Mouse (Mus musculus) MEL (cell line): ENCODE measurements around the gene Cds2.

Source experiments
- CHD1 ChIP-seq: IDR thresholded peaks from 2 replicates; pipeline ENCODE4 v1.6.1; 2012; ENCODE audit warnings: low read depth, mild to moderate bottlenecking, inconsistent platforms, low read length, improper control_type of control experiment
- CTCF ChIP-seq, 3 experiments: IDR thresholded peaks in 2 of 3; conservative IDR thresholded peaks in 1 of 3; 2 replicates each; pipeline ENCODE4 v1.5.1; 2011 to 2012; ENCODE audit warnings: low read length in 3 of 3, low read depth in 2 of 3, mild to moderate bottlenecking in 2 of 3, improper control_type of control experiment in 1 of 3, inconsistent platforms in 1 of 3, mixed read lengths in 1 of 3, moderate library complexity in 1 of 3; ENCODE audit not compliant: control insufficient read depth in 1 of 3, insufficient read depth in 1 of 3, poor library complexity in 1 of 3, severe bottlenecking in 1 of 3
- MAFK ChIP-seq: IDR thresholded peaks from 2 replicates; pipeline ENCODE4 v1.6.1; 2011; ENCODE audit warnings: low read depth, mild to moderate bottlenecking, low read length, improper control_type of control experiment, borderline replicate concordance
- MAX ChIP-seq: IDR thresholded peaks from 2 replicates; pipeline ENCODE4 v1.6.1; 2011; ENCODE audit warnings: low read length, improper control_type of control experiment
- POLR2A ChIP-seq, 2 experiments: IDR thresholded peaks; 2 replicates each; pipeline ENCODE4 v1.6.1; 2011 to 2012; ENCODE audit warnings: low read length in 2 of 2, mild to moderate bottlenecking in 2 of 2, control low read depth in 1 of 2, improper control_type of control experiment in 1 of 2, low read depth in 1 of 2, moderate library complexity in 1 of 2; ENCODE audit not compliant: control insufficient read depth in 1 of 2, insufficient read depth in 1 of 2, poor library complexity in 1 of 2
- POLR2AphosphoS5 ChIP-seq: IDR thresholded peaks from 2 replicates; pipeline ENCODE4 v1.6.1; 2012; ENCODE audit warnings: low read depth, borderline replicate concordance, mild to moderate bottlenecking, inconsistent platforms, low read length, moderate library complexity, mixed read lengths

GRCm38 (mm10) chr2:132309398-132309930 lies 46.5 kb downstream of the Cds2 start:
- TF ChIP-seq POLR2AphosphoS5, result no peak
- TF ChIP-seq CTCF (IDR thresholded peaks at IDR 0.05 in 2 of 3, conservative IDR thresholded peaks at IDR 0.05 in 1 of 3; ENCODE audit: control insufficient read depth in 1 of 3, insufficient read depth in 1 of 3, low read depth in 2 of 3, low read length in 3 of 3, poor library complexity in 1 of 3, severe bottlenecking in 1 of 3), result no peak
- TF ChIP-seq MAX, result no peak
- no peak for TF ChIP-seq POLR2A (IDR thresholded peaks at IDR 0.05; ENCODE audit: control insufficient read depth in 1 of 2, insufficient read depth in 1 of 2, low read depth in 1 of 2, low read length in 2 of 2, poor library complexity in 1 of 2)
- no peak for TF ChIP-seq MAFK
- TF ChIP-seq CHD1, result no peak
